Mouse (Mus musculus) brain, embryonic 14.5 days (tissue): ENCODE measurements around the gene Stk39.

Experiments
- CTCF ChIP-seq: fragments of 200-500 bp; IDR thresholded peaks from 2 replicates; pipeline ENCODE4 v1.5.1; 2012; ENCODE audit warnings: inconsistent platforms, mild to moderate bottlenecking, moderate library complexity, borderline replicate concordance; ENCODE audit not compliant: insufficient read depth, insufficient read length; ENCODE audit errors: extremely low read depth
- POLR2A ChIP-seq: fragments of 200-500 bp; IDR thresholded peaks from 2 replicates; pipeline ENCODE4 v1.6.1; 2012; ENCODE audit warnings: mild to moderate bottlenecking, inconsistent platforms, borderline replicate concordance; ENCODE audit not compliant: poor library complexity, insufficient read depth, insufficient read length, severe bottlenecking; ENCODE audit errors: extremely low read depth

DNA sequence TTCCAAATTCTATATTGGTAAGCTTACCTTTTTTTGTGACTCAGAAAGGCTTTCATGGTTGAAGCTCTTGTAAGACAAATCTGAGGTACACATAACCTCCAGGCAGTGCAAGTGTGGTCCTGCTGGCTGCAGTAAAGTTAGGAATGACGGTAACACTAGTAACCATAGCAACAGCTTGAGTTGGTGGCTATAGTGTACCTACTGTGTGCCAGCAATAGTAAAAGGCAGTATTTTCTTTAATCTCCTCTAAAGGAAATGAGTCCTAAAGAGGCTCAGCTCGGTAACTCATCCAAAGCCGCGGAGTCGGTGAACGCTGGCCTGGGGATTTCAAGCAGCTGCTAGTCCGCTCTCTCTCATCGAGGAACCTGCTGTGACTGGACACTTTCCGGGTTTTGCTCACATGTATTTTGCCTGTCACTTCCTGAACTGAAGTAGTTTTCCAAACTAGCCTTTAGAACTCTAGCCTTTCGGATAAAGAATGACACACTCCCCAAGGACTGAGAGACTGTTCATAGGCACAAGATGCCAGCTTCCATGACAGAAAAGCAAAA, 85.7 kb downstream of the Stk39 start:
- no peak for TF ChIP-seq POLR2A
- TF ChIP-seq CTCF: no peak
